Mouse (Mus musculus): ENCODE results near the gene Olfr816.
"Not testable (repeated sequence)": the region's sequence is repeated elsewhere in the genome, so short reads cannot be mapped to it uniquely, and the experiment has no call there.

Olfr816 gene

GRCm38 (mm10) chr10:129915497-129915896 lies at the start of gene Olfr816:
Gene Olfr816 (minus strand): TSS chr10:129915597.
- no peak for DNase-seq (ENCODE audit: low read depth)

GRCm38 (mm10) chr10:129949000-129949399 lies 33.6 kb upstream of the Olfr816 start, which contains the start of gene Olfr818:
Gene Olfr818 (minus strand): TSS chr10:129949100.
- DNase-seq (ENCODE audit: low read depth) = no peak

- not testable (repeated sequence) for DNase-seq (ENCODE audit: low read depth)
These were observed 9.6 kb downstream of the Olfr816 start, which contains the start of gene Olfr815 for GRCm38 (mm10) chr10:129905767-129906166. Gene Olfr815 (minus strand): TSS chr10:129905867.

GRCm38 (mm10) chr10:129885934-129886333 lies 29.5 kb downstream of the Olfr816 start:
- no peak for DNase-seq (ENCODE audit: low read depth)

GRCm38 (mm10) chr10:129885496-129885895 lies 29.9 kb downstream of the Olfr816 start:
- DNase-seq (ENCODE audit: low read depth) = not testable (repeated sequence)

- not testable (repeated sequence) for DNase-seq (ENCODE audit: low read depth)
These were observed 35.6 kb downstream of the Olfr816 start, which contains the start of gene Olfr814 for GRCm38 (mm10) chr10:129879751-129880150. Gene Olfr814 (minus strand): TSS chr10:129879851.
